Mouse (Mus musculus) brain, adult 2 months (tissue): ENCODE data around the gene Slc1a3.

Experiments
- DNase-seq: peaks from one replicate; pipeline ENCODE4 v3.0.0; 2011; ENCODE audit warnings: low read depth, low spot score

Gene Slc1a3

GRCm38 (mm10) chr15:8659483-8659971 is 51.0 kb downstream of the Slc1a3 start:
- DNase-seq: peak; percentile 62

GRCm38 (mm10) chr15:8658086-8658980 is 52.2 kb downstream of the Slc1a3 start:
- DNase-seq: peak; percentile 49

GRCm38 (mm10) chr15:8655251-8655650 is 55.3 kb downstream of the Slc1a3 start:
- DNase-seq: no peak

GRCm38 (mm10) chr15:8652637-8653036 is 57.9 kb downstream of the Slc1a3 start:
- no peak for DNase-seq

GRCm38 (mm10) chr15:8643997-8644692 is 66.4 kb downstream of the Slc1a3 start:
- DNase-seq: no peak

GRCm38 (mm10) chr15:8639856-8640255 is 70.7 kb downstream of the Slc1a3 start:
- DNase-seq: no peak

GRCm38 (mm10) chr15:8638568-8639325 is 71.8 kb downstream of the Slc1a3 start:
- DNase-seq: no peak

- no peak for DNase-seq
Observed at GRCm38 (mm10) chr15:8637283-8637682, 73.3 kb downstream of the Slc1a3 start.

- DNase-seq: peak; percentile 40
Observed at GRCm38 (mm10) chr15:8635974-8636373, 74.6 kb downstream of the Slc1a3 start.

GRCm38 (mm10) chr15:8634807-8635206 is 75.8 kb downstream of the Slc1a3 start:
- DNase-seq: no peak

- DNase-seq: peak; percentile 24
Observed at GRCm38 (mm10) chr15:8634355-8634754, 76.2 kb downstream of the Slc1a3 start.

GRCm38 (mm10) chr15:8633375-8633774 is 77.2 kb downstream of the Slc1a3 start:
- DNase-seq: peak; percentile 84

- DNase-seq: no peak
Observed at GRCm38 (mm10) chr15:8632361-8632760, 78.2 kb downstream of the Slc1a3 start.

- peak; percentile 86 for DNase-seq
Observed at GRCm38 (mm10) chr15:8629317-8629831, 81.2 kb downstream of the Slc1a3 start.

- DNase-seq: no peak
Observed at GRCm38 (mm10) chr15:8628150-8628549, 82.4 kb downstream of the Slc1a3 start.

GRCm38 (mm10) chr15:8627097-8627537 is 83.4 kb downstream of the Slc1a3 start:
- DNase-seq: peak; percentile 73

GRCm38 (mm10) chr15:8625370-8625769 is 85.2 kb downstream of the Slc1a3 start:
- DNase-seq: peak; percentile 73

- peak; percentile 52 for DNase-seq
Observed at GRCm38 (mm10) chr15:8623879-8624278, 86.7 kb downstream of the Slc1a3 start.

- no peak for DNase-seq
Observed at GRCm38 (mm10) chr15:8619479-8620026, 91.0 kb downstream of the Slc1a3 start.

GRCm38 (mm10) chr15:8616290-8616689 is 94.3 kb downstream of the Slc1a3 start:
- no peak for DNase-seq
